Mouse (Mus musculus) liver, adult 2 months (tissue): ENCODE measurements around the gene Bean1. TPM values are rescaled to one million over a fixed set of nuclear protein-coding genes. Genes with fewer than 3 reads are reported as not detected.

Experiments used
- DNase-seq: peaks from one replicate; pipeline ENCODE4 v3.0.0-alpha.2; 2011; ENCODE audit warnings: low read depth, low spot score; ENCODE audit errors: extremely low read depth
- H3K27ac ChIP-seq: fragments of 200-500 bp; replicated peaks from 2 replicates; pipeline ENCODE4 v1.5.1; 2012; ENCODE audit warnings: low read depth, mild to moderate bottlenecking, control low read depth, inconsistent platforms, low read length; ENCODE audit not compliant: insufficient read depth
- H3K27me3 ChIP-seq: fragments of 200-500 bp; 2 replicates; pipeline ENCODE4 v1.6.1; 2012; ENCODE audit warnings: mild to moderate bottlenecking, moderate library complexity, low read length, inconsistent platforms; ENCODE audit not compliant: control insufficient read depth, insufficient read depth
- H3K36me3 ChIP-seq: fragments of 200-500 bp; 2 replicates; pipeline ENCODE4 v1.6.1; 2012; ENCODE audit warnings: low read length, inconsistent platforms; ENCODE audit not compliant: control insufficient read depth, insufficient read depth
- H3K4me1 ChIP-seq: fragments of 200-500 bp; 2 replicates; pipeline ENCODE4 v1.6.1; 2011; ENCODE audit warnings: low read length; ENCODE audit not compliant: control insufficient read depth, insufficient read depth
- H3K4me3 ChIP-seq: fragments of 200-500 bp; 2 replicates; pipeline ENCODE4 v1.5.1; 2011; ENCODE audit warnings: low read depth, mild to moderate bottlenecking, control low read depth, low read length, moderate library complexity; ENCODE audit not compliant: insufficient read depth
- H3K79me2 ChIP-seq: fragments of 200-500 bp; 2 replicates; pipeline ENCODE4 v1.6.1; 2012; ENCODE audit warnings: inconsistent platforms, mild to moderate bottlenecking, low read length, moderate library complexity; ENCODE audit not compliant: control insufficient read depth, insufficient read depth
- H3K9ac ChIP-seq: fragments of 200-500 bp; 2 replicates; pipeline ENCODE4 v1.6.1; 2012; ENCODE audit warnings: low read depth, mild to moderate bottlenecking, control low read depth, inconsistent platforms, low read length
- CTCF ChIP-seq: fragments of 200-500 bp; IDR thresholded peaks from 2 replicates; pipeline ENCODE4 v1.5.1; 2011; ENCODE audit warnings: low read depth, low read length, control low read depth
- POLR2A ChIP-seq: fragments of 200-500 bp; IDR thresholded peaks from 2 replicates; pipeline ENCODE4 v1.6.1; 2011; ENCODE audit warnings: low read length, control low read depth; ENCODE audit not compliant: insufficient read depth; ENCODE audit errors: extremely low read depth
- WGBS: fragments of 180-500 bp; shearing (Covaris S2); methylation state at CpG from one replicate; pipeline ENCODE4 v1.1.7; 2018; 5-methylcytosine and 5-hydroxymethylcytosine counted together
- polyA plus RNA-seq: library from polyadenylated mRNA; depleted of rRNA; stranded (reverse); fragments of >200 nt; gene quantifications from 2 replicates; pipeline ENCODE4 v1.2.3, GENCODE M21; 2012
- total RNA-seq: library from RNA; depleted of rRNA; stranded (reverse); fragments of >200 nt; gene quantifications from 2 replicates; pipeline ENCODE4 v1.2.3, GENCODE M21; 2014

Gene Bean1
- total and polyA plus RNA-seq, 2 experiments, result not detected

DNA sequence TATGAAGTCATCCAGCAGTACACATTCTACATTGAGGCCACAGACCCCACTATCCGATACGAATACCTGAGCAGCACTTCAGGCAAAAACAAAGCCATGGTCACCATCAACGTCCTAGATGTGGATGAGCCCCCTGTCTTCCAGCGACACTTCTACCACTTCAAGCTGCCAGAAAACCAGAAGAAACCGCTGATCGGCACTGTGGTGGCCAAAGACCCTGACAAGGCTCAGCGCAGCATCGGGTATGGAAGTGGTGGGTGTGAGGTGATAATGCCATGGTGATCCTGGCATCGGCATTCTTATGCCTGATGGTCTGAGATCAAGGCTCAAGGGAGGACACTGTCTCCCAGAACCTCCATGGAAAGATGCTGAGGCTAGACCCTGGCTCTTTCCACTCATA, 39.3 kb upstream of the Bean1 start:
- WGBS, result 93% methylated on average over 9 of the region's 9 CpGs
- Histone ChIP-seq H3K36me3 (no peaks in the 10 kb centered on the region), H3K27me3 (no peaks in the 10 kb centered on the region), H3K4me3 (no peak overlapping the region), H3K9ac (no peak overlapping the region), H3K79me2 (no peaks in the 10 kb centered on the region), H3K27ac (no peak overlapping the region), H3K4me1 (no peaks in the 10 kb centered on the region)
- TF ChIP-seq CTCF (no peak), POLR2A (no peak)
- DNase-seq, result no peak

DNA sequence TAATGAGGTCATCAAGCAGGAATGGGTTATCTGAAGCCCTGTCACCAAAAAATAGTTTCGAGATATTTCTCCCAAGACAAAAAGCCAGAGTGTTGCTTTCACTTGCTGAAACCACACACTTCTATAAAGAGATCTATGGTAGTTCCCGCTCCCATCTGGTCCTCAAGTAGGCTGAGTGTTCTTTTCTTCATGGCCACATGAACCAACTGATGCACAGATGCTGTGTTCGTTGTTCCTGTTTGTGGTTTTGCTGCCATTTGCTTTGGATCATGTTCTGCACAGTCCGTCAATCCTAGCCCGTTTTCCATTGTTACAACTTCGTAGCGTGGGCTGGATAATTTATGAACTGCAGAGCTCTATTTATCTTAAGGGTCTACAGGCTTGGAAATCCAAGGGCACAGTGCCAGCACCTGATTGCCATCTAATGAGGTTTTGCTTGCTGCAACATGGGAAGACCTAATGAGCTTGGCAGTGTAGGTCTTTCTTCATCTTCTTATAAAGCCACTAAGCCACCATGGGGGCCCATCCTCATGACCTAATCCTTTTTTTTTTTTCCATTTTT, 38.7 kb upstream of the Bean1 start:
- Histone ChIP-seq H3K27ac (no peak overlapping the region), H3K4me3 (no peak overlapping the region), H3K36me3 (no peaks in the 10 kb centered on the region), H3K27me3 (no peaks in the 10 kb centered on the region), H3K4me1 (no peaks in the 10 kb centered on the region), H3K9ac (no peak overlapping the region), H3K79me2 (no peaks in the 10 kb centered on the region)
- TF ChIP-seq CTCF (no peak), POLR2A (no peak)
- no peak for DNase-seq
- WGBS, result 80% methylated on average over 7 of the region's 7 CpGs

DNA sequence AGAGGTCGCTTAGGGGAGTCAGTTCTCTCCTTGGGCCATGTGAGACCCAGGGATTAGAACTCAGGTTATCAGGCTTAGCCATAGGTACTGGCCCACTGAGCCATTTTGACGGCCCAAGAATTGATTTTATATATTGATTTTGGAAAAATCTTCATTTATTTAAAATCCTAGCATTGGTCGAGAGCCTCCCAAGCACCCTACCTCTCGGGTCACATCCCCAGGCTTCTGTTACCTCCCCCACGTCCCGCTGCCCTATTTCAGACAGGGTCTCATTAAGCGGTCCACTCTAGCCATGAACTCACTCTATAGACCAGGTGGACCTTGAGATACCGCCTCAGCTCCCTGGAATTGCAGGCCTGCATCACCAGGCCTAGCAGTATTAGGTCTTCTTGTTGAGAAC, 35.7 kb upstream of the Bean1 start:
- H3K4me1 ChIP-seq, result no peaks in the 10 kb centered on the region
- no peaks in the 10 kb centered on the region for H3K36me3 ChIP-seq
- no peak for DNase-seq
- H3K4me3 ChIP-seq, result no peak overlapping the region
- no peak overlapping the region for H3K27ac ChIP-seq
- no peaks in the 10 kb centered on the region for H3K27me3 ChIP-seq
- 72% methylated on average over 8 of the region's 8 CpGs for WGBS
- H3K79me2 ChIP-seq, result no peaks in the 10 kb centered on the region
- H3K9ac ChIP-seq, result no peak overlapping the region
- TF ChIP-seq CTCF, result no peak
- no peak for TF ChIP-seq POLR2A

DNA sequence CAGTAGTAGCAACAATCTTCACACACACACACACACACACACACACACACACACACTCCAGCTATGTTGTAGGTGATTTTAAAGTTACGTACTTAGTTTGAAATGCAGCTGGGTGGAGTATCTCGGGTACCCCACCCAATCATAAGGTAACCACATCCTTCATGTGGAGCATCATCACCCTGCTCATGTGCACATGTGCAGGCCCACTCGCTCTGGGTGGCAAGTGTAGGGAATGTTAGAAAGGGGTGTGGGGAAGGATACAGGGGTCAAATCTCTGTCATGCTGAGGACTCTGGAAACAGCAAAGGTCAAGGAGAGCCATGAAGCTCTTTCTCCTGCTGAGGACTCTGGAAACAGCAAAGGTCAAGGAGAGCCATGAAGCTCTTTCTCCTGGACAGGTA, 34.0 kb upstream of the Bean1 start:
- no peaks in the 10 kb centered on the region for H3K27me3 ChIP-seq
- H3K79me2 ChIP-seq, result no peaks in the 10 kb centered on the region
- TF ChIP-seq POLR2A (no peak), CTCF (no peak)
- no peak overlapping the region for H3K9ac ChIP-seq
- no peaks in the 10 kb centered on the region for H3K4me1 ChIP-seq
- no peak for DNase-seq
- no peaks in the 10 kb centered on the region for H3K36me3 ChIP-seq
- H3K27ac ChIP-seq, result no peak overlapping the region
- 86% methylated on average over 3 of the region's 3 CpGs for WGBS
- no peak overlapping the region for H3K4me3 ChIP-seq

DNA sequence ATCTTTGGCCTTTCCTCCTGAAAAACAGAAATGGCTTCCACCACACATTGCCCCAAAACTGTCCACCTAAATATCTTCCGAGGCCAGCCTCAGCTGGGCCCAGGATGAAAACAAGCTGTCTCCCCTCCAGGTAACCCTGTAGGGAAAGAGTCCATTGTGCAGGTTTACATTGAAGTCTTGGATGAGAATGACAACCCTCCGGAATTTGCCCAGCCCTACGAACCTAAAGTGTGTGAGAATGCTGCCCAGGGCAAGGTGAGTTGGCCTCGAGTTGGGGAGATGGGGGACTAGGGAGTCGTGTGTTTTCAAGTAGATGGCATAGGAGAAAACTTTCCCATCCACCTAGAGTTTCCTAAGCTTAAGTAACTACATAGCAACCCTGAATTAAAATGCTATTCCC, 32.6 kb upstream of the Bean1 start:
- H3K4me3 ChIP-seq, result no peak overlapping the region
- H3K9ac ChIP-seq, result no peak overlapping the region
- no peak for DNase-seq
- H3K79me2 ChIP-seq, result no peaks in the 10 kb centered on the region
- TF ChIP-seq POLR2A (no peak), CTCF (no peak)
- WGBS, result 79% methylated on average over 5 of the region's 5 CpGs
- no peaks in the 10 kb centered on the region for H3K4me1 ChIP-seq
- no peak overlapping the region for H3K27ac ChIP-seq
- H3K27me3 ChIP-seq, result no peaks in the 10 kb centered on the region
- no peaks in the 10 kb centered on the region for H3K36me3 ChIP-seq

DNA sequence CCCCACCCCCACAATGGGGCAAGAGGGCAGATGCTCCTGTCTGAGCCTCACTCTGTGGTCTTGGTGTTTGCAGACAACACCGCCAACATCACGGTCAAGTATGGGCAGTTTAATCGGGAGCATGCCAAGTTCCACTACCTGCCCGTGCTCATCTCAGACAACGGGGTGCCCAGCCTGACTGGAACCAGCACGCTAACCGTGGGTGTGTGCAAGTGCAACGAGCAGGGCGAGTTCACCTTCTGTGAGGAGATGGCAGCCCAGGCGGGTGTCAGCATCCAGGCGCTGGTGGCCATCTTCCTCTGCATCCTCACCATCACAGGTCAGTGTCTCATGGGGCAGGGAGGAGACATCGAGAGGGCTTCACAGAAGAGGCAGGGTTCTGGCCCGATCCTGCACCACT, 29.6 kb upstream of the Bean1 start:
- 80% methylated on average over 13 of the region's 13 CpGs for WGBS
- TF ChIP-seq CTCF, result no peak
- TF ChIP-seq POLR2A, result no peak

More for the DNA sequence above, 29.6 kb upstream of the Bean1 start:
- Histone ChIP-seq H3K27ac (no peak overlapping the region), H3K27me3 (no peaks in the 10 kb centered on the region), H3K9ac (no peak overlapping the region), H3K36me3 (no peaks in the 10 kb centered on the region), H3K4me3 (no peak overlapping the region), H3K79me2 (no peaks in the 10 kb centered on the region), H3K4me1 (no peaks in the 10 kb centered on the region)
- DNase-seq, result no peak
